Mouse (Mus musculus): ENCODE results near the gene Zfp574. TPM values are rescaled to one million over a fixed set of nuclear protein-coding genes. Genes with fewer than 3 reads are reported as not detected.

The Zfp574 gene
- total and polyA plus RNA-seq, 3 experiments = 16.3 to 30.2 TPM; not detected in 1

- TF ChIP-seq SIN3A (IDR thresholded peaks at IDR 0.05; ENCODE audit: low read length) (no peak), USF1 (IDR thresholded peaks at IDR 0.05; ENCODE audit: low read depth, low read length) (no peak), POLR2AphosphoS5 (IDR thresholded peaks at IDR 0.05; ENCODE audit: borderline replicate concordance, low read depth, low read length) (no peak), CHD2 (IDR thresholded peaks at IDR 0.05; ENCODE audit: low read length) (no peak), ELF1 (IDR thresholded peaks at IDR 0.05; ENCODE audit: low read depth, low read length) (no peak), NELFE (IDR thresholded peaks at IDR 0.05; ENCODE audit: low read depth, low read length) (no peak), CTCF (IDR thresholded peaks at IDR 0.05 in 2 of 3, conservative IDR thresholded peaks at IDR 0.05 in 1 of 3; ENCODE audit: control insufficient read depth in 1 of 3, insufficient read depth in 1 of 3, low read depth in 2 of 3, low read length in 3 of 3, poor library complexity in 1 of 3, severe bottlenecking in 1 of 3) (no peak)
- no peaks in the 10 kb centered on the region for H3K9me3 ChIP-seq (replicated peaks; ENCODE audit: insufficient read depth, low read length)
- no peak overlapping the region for H3K9ac ChIP-seq (ENCODE audit: control insufficient read depth, low read depth, low read length, poor library complexity, severe bottlenecking)
- H3K4me3 ChIP-seq (ENCODE audit: control insufficient read depth in 1 of 2, insufficient read depth in 1 of 2, low read depth in 2 of 2, low read length in 2 of 2) = no peak overlapping the region
- no peak for DNase-seq (ENCODE audit: low read depth, low spot score)
- no peaks in the 10 kb centered on the region for H3K27me3 ChIP-seq (ENCODE audit: control insufficient read depth in 1 of 2, insufficient read depth in 2 of 2, low read length in 2 of 2)
- peaks cover 4 to 33% of the 10 kb centered on the region in 2 experiments for H3K36me3 ChIP-seq (ENCODE audit: control insufficient read depth in 1 of 2, insufficient read depth in 2 of 2, low read length in 2 of 2)
- H3K79me2 ChIP-seq (ENCODE audit: control insufficient read depth, insufficient read depth, low read length, poor library complexity) = peaks cover 41% of the 10 kb centered on the region
- H3K27ac ChIP-seq (ENCODE audit: control insufficient read depth, low read depth, low read length) = no peak overlapping the region
- peaks cover 9 to 40% of the 10 kb centered on the region in 2 experiments for H3K4me1 ChIP-seq (ENCODE audit: control insufficient read depth in 1 of 2, insufficient read depth in 2 of 2, low read length in 2 of 2)
Observed at GRCm38 (mm10) chr7:25079496-25080026, 7.2 kb downstream of the Zfp574 start.

- Histone ChIP-seq H3K27me3 (ENCODE audit: control insufficient read depth in 1 of 2, insufficient read depth in 2 of 2, low read length in 2 of 2) (no peaks in the 10 kb centered on the region), H3K79me2 (ENCODE audit: control insufficient read depth, insufficient read depth, low read length, poor library complexity) (peaks cover 41% of the 10 kb centered on the region), H3K9me3 (replicated peaks; ENCODE audit: insufficient read depth, low read length) (no peaks in the 10 kb centered on the region), H3K27ac (ENCODE audit: control insufficient read depth, low read depth, low read length) (no peak overlapping the region), H3K36me3 (ENCODE audit: control insufficient read depth in 1 of 2, insufficient read depth in 2 of 2, low read length in 2 of 2) (peaks cover 4 to 37% of the 10 kb centered on the region in 2 experiments), H3K4me3 (ENCODE audit: control insufficient read depth in 1 of 2, insufficient read depth in 1 of 2, low read depth in 2 of 2, low read length in 2 of 2) (no peak overlapping the region), H3K4me1 (ENCODE audit: control insufficient read depth in 1 of 2, insufficient read depth in 2 of 2, low read length in 2 of 2) (peaks cover 12 to 44% of the 10 kb centered on the region in 2 experiments), H3K9ac (ENCODE audit: control insufficient read depth, low read depth, low read length, poor library complexity, severe bottlenecking) (no peak overlapping the region)
- TF ChIP-seq SMC3 (IDR thresholded peaks at IDR 0.05; ENCODE audit: low read depth, low read length) (no peak), UBTF (IDR thresholded peaks at IDR 0.05; ENCODE audit: borderline replicate concordance, insufficient read depth, low read depth, low read length) (no peak), ZKSCAN1 (IDR thresholded peaks at IDR 0.05; ENCODE audit: low read depth, low read length) (no peak), MAFK (IDR thresholded peaks at IDR 0.05; ENCODE audit: borderline replicate concordance, low read depth, low read length) (no peak), ZMIZ1 (IDR thresholded peaks at IDR 0.05; ENCODE audit: low read depth, low read length) (no peak), TCF12 (IDR thresholded peaks at IDR 0.05; ENCODE audit: low read depth, low read length) (no peak), NELFE (IDR thresholded peaks at IDR 0.05; ENCODE audit: low read depth, low read length) (no peak), CTCF (IDR thresholded peaks at IDR 0.05 in 2 of 3, conservative IDR thresholded peaks at IDR 0.05 in 1 of 3; ENCODE audit: control insufficient read depth in 1 of 3, insufficient read depth in 1 of 3, low read depth in 2 of 3, low read length in 3 of 3, poor library complexity in 1 of 3, severe bottlenecking in 1 of 3) (no peak), BHLHE40 (IDR thresholded peaks at IDR 0.05; ENCODE audit: borderline replicate concordance, low read depth, low read length) (no peak), HCFC1 (IDR thresholded peaks at IDR 0.05; ENCODE audit: low read depth, low read length) (no peak)
- DNase-seq (ENCODE audit: low read depth, low spot score) = no peak
Observed at GRCm38 (mm10) chr7:25080431-25080830, 8.1 kb downstream of the Zfp574 start.

All from MEL (cell line).